Mouse (Mus musculus) monocyte, adult 2 months (primary cell): ENCODE results near the gene Gng7.
A peak's percentile ranks its signal among the peaks of the same experiment; 100 is the strongest.
"Not testable (repeated sequence)": the region's sequence is repeated elsewhere in the genome, so short reads cannot be mapped to it uniquely, and the experiment has no call there.

Experiments
- DNase-seq, 2 experiments: peaks; one replicate each; pipeline ENCODE4 v3.0.0; 2022; ENCODE audit warnings: low spot score in 2 of 2, low read depth in 1 of 2

The Gng7 gene

DNA sequence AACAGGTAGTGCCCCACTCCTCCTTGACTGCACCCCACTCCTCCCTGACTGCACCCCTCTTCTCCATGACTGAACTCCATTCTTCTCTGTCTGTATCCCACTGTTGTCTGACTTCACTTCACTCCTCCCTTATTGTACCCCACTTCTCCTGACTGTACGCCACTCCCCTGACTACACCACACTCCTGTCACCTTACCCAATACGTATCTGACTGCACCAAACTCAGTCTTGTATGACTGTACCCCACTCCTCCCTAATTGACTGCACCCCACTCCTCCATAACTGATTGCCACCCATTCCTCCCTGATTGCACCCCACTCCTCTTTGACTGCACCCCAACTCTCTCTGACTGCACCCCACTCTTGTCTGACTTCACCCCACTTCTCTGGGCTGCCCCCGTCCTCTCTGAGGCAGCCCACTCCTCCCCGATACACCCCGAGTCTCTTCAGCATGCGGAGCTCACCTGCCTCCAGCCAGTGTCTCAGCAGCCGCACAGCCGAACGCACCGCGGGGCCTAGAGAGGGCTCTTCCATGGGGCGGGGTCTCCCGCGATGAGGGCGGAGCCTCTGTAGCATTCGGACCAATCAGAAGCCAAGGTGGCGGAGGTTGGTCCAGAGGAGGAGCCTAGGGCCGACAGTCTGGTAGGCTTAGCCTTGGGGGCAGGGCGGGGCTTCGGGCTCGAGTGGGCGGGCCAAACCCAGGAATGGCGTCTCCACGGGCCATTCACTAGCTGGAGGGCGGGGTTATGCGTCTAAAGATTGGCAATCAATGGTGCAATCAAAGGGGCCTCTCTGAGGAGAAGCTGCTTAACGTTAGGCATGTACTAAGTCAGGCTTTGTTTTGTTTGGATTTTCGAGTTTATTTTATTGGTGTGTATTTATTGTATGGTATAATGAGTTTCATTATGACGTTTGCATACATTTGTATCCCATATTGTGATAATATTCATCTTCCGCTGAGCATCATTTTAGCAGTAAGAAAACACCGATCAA is at the start of gene Gng7:
Gene Gng7, minus strand, starts transcription at position 553 of the 992 bp plus-strand sequence.
- peak; percentile 88 to 89 for DNase-seq

DNA sequence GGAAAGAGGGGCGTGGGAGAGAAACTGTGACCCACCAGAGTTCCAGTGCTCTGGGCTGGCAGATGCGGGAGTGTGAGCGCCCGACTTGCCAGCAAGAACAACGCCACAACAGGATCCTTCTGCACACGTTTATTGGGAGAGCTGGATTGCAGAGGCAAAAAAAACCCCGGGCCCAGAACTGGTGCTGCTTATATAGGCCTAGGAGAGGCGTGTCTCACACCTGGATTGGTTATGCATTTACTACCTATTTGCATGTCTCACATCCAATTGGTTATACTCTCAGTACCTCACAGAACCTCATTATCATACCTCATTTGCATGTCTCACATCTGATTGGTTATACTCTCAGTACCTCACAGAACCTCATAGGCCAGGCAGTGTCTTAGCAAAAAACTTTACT is 49.8 kb upstream of the Gng7 start:
- DNase-seq, result not testable (repeated sequence)

DNA sequence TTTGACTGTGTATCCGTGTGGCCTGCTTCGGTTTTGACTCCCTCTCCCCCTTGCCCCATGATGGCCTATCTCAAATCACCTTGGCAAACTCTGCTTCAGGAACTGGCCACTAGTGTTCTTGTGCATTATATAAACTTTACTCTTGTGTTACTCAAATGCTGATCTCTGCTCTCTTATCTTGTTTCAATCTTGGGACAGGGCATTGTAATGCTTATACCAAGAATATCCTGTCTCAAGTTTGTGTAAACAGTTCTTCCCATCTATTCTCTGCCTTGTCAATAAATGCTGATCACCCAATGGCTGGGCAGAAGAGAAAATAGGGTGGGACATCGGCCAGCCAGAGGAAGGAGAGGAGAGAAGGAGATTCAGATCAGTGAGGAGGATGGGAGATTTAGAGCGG is 48.0 kb upstream of the Gng7 start:
- no peak for DNase-seq

DNA sequence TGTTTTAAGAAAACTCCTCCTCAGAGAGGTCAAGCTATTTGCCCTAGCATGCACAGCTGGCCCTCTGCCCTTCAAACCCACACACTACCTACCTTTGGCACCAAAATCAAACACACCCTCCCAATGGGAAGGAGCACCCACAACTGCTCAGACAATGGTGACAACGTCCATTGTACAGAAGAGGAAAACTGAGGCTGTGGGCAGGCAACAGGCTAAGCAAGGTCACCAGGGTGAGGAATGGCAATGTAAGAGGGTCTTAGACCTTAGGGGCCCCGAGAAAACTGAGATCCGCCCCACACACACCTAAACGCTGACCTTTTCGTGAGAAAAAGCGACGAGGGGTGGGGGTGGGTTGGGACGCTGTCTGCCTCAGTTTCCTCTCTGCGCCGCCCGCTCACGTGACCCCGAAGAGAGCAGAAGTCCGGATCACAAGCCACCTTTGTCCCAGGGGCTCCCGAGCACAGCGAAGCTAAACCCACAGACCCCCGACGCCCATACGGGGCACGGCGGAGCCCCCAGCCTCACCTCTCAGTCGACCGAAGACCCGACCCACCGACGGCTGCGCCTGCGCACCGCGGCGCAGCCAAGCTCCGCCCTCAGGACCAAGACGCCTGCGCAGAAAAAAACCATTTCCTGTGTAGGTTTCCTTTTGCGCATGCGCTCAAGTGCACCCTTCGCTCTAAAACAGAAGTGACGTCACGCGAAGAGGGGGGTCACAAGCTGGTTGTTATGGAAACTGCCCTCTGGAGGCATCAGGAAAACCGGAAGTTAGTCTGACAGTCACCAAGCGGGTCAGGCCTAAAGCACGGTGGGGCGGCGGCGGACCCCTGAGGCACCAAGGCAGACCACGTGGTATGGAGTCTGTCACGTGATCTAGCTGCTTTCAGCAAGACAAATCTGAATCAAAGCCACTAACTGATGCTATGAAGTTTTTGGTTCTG is 45.1 kb upstream of the Gng7 start, which contains the start of gene Sgta:
Gene Sgta, minus strand, starts transcription at position 579 of the 941 bp plus-strand sequence.
- peak; percentile 96 to 98 for DNase-seq

DNA sequence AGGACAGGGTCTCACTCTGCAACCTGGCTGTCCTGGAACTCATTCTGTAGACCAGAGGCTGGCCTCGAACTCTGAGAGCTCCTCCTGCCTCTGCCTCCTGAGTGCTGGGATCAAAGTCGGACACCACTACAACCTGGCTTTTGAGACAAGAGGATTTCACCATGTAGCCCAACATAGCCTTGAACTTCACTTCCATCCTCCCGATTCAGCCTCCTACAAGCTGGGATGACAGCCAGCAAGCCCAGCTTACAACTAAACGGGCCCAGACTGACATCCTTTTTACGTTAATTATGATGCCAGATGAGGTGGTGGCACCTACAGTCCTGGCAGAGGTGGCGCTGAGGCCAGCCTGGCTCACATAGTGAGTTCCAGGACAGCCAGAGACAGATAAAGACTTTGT is 44.2 kb upstream of the Gng7 start:
- no peak for DNase-seq

DNA sequence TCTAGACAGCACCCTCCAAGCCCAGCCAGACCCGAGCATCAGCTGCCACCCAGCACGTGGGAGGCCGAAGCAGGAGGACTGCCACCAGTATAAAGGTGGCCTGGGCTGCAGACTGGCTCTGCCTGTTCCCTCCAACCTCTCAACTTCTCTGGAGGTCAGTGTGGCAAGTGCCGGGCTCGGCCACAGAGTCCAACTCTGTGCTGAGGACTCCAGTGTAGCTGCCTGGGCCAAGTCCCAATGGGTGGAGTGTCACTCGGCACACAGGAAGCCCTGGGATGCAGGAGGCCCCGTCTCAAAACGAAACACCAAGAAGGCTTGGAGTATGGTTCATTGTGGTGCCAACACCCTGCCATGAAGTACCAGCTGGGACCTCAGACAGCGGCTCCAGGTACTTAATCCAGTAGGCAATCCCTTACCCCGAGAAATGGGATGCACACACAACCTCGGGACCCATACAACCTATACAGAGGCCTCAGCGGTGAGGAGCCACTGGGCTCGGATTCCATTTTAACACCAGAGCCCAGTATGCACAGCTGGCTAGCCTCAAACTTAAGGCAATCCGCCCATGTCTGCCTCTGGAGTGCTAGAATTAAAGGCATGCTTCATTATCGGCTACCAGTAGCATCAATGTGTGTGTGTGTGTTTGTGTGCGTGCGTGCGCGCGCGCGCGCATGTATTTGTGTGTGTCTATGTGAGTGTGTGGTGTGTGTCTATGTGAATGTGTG is 42.8 kb upstream of the Gng7 start:
- DNase-seq, result no peak

DNA sequence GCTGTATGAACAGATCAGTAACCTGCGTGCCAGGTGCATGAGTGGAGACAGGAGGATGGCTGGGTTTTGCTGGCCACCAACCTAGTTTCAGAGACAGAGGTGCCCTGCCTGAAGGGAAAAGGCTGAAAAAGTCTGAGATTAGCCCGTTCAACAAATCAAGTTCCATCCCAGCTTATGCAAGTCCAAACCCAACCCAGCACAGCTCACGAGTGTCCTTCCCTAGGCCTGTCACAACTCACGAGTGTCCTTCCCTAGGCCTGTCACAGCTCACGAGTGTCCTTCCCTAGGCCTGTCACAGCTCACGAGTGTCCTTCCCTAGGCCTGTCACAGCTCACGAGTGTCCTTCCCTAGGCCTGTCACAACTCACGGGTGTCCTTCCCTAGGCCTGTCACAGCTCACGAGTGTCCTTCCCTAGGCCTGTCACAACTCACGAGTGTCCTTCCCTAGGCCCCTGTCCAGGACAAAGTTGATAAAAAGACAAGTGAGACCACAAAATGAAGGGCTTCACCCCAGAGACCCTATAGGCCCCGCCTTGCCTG is 41.1 kb upstream of the Gng7 start:
- not testable (repeated sequence) for DNase-seq

DNA sequence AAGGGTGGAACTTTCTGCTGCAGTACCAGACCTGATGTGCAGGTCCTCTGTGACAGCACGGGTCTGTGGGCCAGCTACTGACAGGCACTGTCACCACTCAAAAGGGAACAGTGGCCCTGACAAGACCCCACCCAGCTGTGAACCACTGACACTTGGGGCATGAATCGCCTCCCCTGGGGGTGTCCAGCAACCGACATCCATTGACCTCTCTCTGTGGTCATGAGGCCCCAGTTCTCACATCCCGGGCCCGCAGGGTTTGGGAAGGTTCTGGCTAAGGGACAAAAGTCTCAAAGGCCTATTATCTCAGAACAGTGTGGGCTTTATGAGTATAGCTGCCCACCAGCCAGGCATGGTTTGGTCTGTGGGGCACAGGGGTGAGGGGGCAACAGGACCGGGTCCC is 40.4 kb upstream of the Gng7 start:
- no peak for DNase-seq

DNA sequence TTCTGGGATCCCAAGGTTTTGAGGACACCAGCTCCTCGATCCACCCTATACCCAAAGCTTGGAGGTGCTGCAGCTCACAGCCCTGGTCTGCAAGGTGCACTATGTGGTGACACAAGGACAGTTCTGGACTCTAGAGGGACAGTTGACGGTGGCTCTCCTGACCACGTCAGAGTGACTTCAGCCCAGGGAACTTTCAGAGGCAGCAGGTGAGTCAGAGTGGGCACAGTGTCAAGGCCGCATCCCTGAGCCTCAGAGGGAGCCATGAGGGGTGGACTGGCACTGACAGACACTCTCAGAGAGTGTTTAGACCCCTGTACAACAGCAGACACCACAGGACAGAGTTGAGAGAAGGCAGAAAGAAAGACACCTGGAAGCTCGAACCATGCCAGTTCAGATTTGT is 37.8 kb upstream of the Gng7 start:
- DNase-seq, result no peak

DNA sequence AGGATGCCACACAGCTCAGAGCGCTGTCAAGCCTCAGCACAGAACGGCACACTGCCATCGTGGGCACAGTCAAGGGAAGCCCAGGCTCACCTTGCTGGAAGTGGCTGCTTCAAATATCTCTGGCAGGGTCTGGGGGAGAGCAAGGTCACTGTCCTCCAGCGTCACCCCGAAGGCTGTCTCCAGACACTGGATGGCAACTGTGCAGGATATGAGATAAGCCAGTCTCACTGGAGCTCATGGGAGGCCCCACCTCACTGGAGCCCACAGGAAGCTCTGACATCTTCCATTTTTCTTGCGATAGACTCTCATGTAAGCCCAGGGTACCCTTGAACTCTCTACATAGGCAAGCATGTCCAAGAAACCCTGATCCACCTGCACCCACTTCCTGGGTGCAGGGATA is 36.4 kb upstream of the Gng7 start:
- DNase-seq, result no peak

DNA sequence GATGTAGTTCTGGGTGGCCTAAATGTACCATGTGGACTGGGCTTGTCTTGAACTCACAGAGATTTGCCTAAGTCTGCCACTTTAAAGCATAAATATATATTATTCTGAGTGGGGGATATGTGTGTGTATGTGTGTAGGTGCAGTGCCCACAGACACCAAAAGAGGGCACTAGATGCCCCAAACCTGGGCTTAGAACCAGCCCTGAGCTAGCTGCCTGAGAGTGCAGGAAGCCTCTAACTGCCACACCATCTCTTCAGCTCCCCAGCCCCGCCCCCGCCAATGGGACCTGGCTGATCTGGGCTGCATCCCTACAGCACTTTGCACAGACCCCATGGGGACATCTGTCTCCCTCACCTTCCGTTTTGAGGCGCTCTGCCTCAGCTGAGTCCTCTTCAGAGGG is 35.9 kb upstream of the Gng7 start:
- DNase-seq, result no peak

DNA sequence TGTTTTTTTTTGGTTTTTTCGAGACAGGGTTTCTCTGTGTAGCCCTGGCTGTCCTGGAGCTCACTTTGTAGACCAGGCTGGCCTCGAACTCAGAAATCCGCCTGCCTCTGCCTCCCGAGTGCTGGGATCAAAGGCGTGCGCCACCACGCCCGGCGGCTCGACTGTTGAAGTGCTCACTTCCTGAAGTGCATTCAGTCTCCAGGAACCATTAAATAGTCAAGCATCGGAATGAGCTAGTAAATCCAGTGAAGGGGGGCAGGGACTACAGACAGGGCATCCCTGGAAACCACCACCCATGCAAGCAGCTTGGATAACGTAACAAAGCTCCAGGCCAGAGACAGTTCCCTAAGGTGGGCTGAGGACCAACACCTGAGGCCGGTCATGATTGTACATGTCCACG is 30.5 kb upstream of the Gng7 start:
- not testable (repeated sequence) for DNase-seq

DNA sequence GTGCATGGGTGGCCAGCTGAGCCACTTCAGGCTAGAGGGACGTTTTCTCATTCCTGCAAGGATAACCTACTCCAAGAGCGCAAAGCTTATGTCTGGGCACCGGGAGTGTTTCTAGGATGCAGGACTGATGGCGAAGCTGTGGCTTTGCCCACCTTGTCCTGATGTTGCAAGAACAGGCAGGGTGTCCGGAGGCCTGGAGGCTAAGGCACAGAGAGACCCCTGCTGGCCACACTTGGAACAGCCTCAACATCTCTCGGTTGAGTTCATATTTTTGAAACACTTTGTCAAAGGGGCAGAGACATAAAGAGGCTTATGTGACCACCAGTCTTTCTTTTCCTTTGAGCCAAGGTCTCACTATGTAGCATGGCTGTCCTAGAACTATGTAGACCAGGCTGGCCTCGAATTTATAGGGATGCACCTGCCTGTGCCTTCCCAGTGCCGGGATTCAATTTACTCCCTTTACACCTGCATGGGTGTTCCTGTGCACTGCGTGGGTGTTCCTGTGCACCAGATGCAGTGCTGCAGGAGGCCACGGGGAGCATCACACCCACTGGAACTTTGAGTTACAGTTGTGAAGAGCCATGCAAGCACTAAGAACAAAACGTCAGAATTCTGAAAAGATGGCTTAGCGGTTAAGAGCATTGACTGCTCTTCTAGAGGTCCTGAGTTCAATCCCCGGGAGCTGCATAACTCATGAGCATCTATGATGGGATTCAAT is 26.9 kb upstream of the Gng7 start:
- DNase-seq, result peak; percentile 22 to 46

DNA sequence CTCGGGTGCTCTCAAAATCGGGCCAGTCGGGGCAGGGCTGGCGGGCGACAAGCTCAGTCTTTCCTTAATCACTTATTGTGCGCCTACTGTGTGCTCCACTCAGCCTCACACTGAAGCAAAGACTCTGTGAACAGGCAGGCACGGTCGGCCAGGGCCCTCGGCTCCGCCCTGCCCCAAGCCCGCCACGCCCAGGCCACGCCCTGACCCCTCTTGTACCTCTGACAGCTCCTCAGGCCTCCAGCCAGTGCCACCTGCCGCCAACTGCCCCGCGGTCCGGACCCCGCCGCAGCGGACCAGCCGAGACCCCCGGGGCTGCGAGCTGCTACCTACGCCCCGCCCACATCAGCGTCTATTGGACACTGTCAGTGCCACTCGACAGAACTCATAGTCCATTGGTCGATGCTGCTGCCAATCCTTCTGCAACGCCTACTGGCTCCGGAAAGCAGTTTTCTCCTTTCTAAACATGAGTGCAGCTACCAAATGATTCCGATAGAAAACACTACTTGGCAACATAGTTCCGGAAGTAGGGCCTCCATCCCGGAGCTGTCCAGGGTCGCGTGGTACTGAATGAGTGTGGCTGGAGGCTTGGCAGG is 22.3 kb upstream of the Gng7 start, which contains the start of gene Slc39a3:
Gene Slc39a3, minus strand, starts transcription at position 439 of the 593 bp plus-strand sequence.
- DNase-seq, result peak; percentile 93

DNA sequence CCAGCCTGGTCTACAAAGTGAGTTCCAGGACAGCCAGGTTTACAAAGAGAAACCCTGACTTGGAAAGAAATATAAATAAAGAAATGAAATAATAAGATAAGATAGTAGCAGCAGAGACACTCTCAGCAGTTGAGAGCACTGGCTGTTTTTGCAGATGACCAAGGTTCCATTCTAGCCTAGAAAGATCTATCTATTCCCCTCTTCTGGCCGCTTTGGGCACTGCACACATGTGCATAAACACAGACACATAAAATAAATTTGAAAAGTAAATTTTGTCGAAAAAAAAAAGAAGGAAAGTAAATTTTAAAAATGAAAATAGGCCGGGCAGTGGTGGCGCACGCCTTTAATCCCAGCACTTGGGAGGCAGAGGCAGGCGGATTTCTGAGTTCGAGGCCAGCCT is 21.5 kb upstream of the Gng7 start:
- DNase-seq, result no peak

DNA sequence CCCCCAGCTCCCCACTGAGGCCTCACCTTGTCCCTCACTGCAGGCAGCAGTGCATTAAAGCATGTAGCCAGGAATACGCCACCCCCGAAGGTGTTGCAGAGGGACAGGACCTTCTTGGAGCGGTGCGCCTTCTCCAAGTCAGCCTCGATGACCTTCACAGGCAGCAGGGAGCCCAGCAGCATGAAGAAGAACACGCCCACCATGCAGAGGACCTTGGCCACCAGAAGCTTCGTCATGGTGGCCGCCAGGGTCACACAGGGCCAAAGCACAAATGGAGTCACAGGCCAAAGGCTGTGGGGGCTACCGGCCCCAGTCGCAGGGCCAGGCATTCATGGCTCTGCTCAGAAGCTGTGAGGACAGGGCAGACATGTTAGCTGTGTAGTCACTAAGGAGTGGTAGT is 18.8 kb upstream of the Gng7 start:
- DNase-seq, result no peak

DNA sequence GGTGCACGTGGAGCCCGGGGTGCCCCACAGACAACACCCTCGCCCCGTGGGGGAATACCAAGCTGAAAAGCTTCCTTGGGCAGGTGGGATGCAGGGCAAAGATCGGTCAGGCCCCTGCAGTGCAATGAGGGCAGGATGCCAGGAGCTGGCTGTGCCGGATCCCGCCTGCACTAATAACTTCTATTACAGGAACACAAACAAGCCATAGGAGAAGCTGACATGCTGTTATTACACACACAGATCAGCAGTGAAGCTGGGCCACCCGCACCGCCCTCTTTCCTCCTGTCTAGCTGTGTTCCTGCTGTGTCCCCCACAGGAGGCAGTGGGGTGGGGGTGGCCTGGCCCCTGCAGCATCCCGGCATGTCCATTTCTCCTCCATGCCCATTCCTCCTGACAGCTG is 14.3 kb upstream of the Gng7 start:
- DNase-seq, result no peak

DNA sequence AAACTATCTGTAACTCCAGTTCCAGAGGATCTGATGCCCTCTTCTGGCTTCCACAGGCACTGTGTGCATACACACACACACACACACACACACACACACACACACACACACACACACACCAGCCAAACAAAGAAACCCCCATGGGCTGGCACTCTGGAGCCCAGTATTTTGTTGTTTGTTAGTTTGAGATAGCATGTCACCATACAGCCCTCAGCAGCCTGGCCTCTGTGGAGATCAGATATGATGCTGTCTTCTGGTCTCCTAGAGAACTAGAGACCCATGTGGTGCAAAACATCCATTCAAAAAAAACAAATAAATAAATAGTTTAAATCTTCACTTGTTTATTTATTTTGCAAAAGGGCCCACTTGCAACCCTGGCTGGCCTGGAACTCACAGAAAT is 13.5 kb upstream of the Gng7 start:
- DNase-seq, result no peak

DNA sequence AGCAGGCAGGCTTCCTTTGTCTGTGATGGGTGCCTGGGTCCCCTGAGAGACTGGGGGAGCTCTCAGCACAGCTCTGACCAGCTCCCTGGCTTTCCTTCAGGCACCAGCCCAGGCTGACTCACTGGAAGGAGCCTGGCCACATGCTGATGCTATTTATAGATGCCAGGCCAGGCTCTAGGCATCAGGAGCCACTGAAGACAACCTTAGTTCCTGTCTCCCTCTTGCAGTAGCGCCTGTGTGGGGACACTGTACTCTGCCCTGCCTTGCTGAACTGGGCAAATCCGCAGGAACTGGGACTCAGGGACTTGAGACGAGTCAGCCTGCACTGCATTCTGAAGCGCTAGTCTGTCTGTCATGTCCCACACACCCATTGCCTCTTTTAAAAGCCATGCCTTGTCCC is 12.6 kb upstream of the Gng7 start:
- DNase-seq, result no peak

DNA sequence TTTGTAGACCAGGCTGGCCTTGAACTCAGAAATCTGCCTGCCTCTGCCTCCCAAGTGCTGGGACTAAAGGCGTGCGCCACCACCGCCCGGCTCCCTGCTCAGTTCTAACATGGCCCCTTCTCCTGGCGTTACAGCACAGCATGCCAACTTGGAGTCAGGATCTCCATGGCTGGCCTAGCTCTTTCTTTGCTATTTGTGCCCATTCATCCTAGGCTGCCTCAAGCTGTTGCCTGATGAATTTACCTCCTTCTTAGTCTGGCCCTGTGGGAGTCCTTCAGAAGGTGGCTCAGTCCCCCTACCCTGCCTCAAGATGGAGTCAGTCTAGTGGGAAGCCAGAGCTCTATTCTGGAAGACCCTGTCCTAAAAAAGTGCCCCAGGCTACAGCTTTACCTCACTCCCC is 12.1 kb upstream of the Gng7 start:
- no peak for DNase-seq
